Mouse (Mus musculus): ENCODE data around the gene Ahcy.

DNA sequence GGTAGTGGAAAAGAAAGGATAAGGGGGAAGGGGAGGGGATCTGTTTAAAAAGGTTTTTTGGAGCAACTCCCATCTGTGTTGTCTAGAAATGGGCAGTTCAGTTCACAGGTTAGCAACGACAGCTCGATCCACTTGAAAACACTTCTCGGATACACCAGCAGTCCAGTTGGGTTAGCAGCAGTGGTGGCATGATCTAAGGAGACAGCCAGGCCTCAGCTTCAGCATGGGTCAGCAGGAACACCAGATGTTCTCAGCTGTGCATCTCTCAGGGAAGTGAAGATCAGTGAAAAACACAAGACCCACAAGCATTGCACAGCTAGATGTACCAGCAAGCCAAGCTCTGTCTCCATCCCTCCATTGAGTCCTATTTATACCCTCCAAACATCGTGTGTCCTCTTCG is 12.0 kb upstream of the Ahcy start:
- TF ChIP-seq EP300 (IDR thresholded peaks at IDR 0.05; ENCODE audit: low read depth): no peak
- TF ChIP-seq CTCF (IDR thresholded peaks at IDR 0.05; ENCODE audit: low read depth): no peak
